Mouse (Mus musculus): ENCODE results near the gene AY074887.

GRCm38 (mm10) chr9:54919946-54920345, 30.9 kb downstream of the AY074887 start:
- TF ChIP-seq EP300 (IDR thresholded peaks at IDR 0.05; ENCODE audit: low read depth) (no peak), CTCF (IDR thresholded peaks at IDR 0.05; ENCODE audit: low read depth) (no peak)
